Mouse (Mus musculus): ENCODE measurements at regions not wholly inside any gene's neighbourhood (a gene's known extent, or its start where the extent isn't known, plus 50 kb on each side); places are given as distances from the start of the nearest gene placed in this dataset.
A peak's percentile ranks its signal among the peaks of the same experiment; 100 is the strongest.

- H3K4me2 ChIP-seq (replicated peaks; ENCODE audit: low read depth, low read length): no peak overlapping the region
- 68% methylated on average over 5 of the region's 5 CpGs for WGBS
Measured at GRCm38 (mm10) chr3:14965438-14966044, 79.5 kb downstream of the Car2 start.

GRCm38 (mm10) chr3:14967235-14967634, 81.2 kb downstream of the Car2 start:
- no peak overlapping the region for H3K4me3 ChIP-seq (ENCODE audit: low read depth, low read length)
- peaks cover 7% of the 10 kb centered on the region; the same call in 1 of the 2 replicates for H3K4me1 ChIP-seq (ENCODE audit: insufficient read depth, low read depth, low read length)
- H3K9ac ChIP-seq (replicated peaks; ENCODE audit: low read depth): no peak overlapping the region
- H3K36me3 ChIP-seq (ENCODE audit: insufficient read depth, low read length): no peaks in the 10 kb centered on the region
- H3K4me2 ChIP-seq (replicated peaks; ENCODE audit: low read depth, low read length): no peak overlapping the region
- H3K9me3 ChIP-seq (ENCODE audit: low read length): no peaks in the 10 kb centered on the region
- 50% methylated on average over 5 of the region's 5 CpGs for WGBS
- H3K27ac ChIP-seq (ENCODE audit: low read length): no peak overlapping the region
- TF ChIP-seq EP300 (IDR thresholded peaks at IDR 0.05) (no peak), CTCF (IDR thresholded peaks at IDR 0.05) (no peak)
- H3K27me3 ChIP-seq (replicated peaks; ENCODE audit: insufficient read depth, low read length): no peaks in the 10 kb centered on the region
- ATAC-seq: no peak
- no peak for DNase-seq (ENCODE audit: low spot score)

More at GRCm38 (mm10) chr3:14965438-14966044, 79.5 kb downstream of the Car2 start:
- TF ChIP-seq EP300 (IDR thresholded peaks at IDR 0.05) (no peak), CTCF (IDR thresholded peaks at IDR 0.05) (no peak)
- Histone ChIP-seq H3K4me3 (ENCODE audit: low read depth, low read length) (no peak overlapping the region), H3K27ac (ENCODE audit: low read length) (no peak overlapping the region), H3K4me1 (ENCODE audit: insufficient read depth, low read depth, low read length) (peaks cover 7% of the 10 kb centered on the region; the same call in 1 of the 2 replicates), H3K27me3 (replicated peaks; ENCODE audit: insufficient read depth, low read length) (no peaks in the 10 kb centered on the region), H3K36me3 (ENCODE audit: insufficient read depth, low read length) (no peaks in the 10 kb centered on the region), H3K9ac (replicated peaks; ENCODE audit: low read depth) (no peak overlapping the region), H3K9me3 (ENCODE audit: low read length) (no peaks in the 10 kb centered on the region)
- DNase-seq (ENCODE audit: low spot score) (no peak), ATAC-seq (no peak)

DNA sequence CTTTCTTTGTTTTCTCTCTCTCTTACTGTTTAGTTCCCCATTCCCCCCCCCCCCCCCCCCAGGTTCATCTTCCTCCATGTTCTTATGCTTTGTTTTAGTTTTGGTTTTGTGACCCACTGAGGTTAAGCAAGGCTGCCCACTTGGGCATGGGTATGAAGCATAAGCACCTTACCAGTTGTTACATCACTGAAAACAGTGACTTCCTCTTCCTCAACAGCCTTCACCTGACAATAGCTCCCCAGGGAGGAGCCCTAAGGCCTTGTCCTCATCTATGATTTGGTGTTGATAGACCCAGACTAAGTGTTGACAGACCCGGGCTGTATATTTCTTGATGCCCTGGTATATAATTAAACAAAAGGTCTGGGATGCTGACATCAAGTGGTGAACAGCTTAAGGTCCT, 82.3 kb downstream of the Car2 start:
- ATAC-seq (no peak), DNase-seq (ENCODE audit: low spot score) (no peak)
- Histone ChIP-seq H3K4me1 (ENCODE audit: insufficient read depth, low read depth, low read length) (peaks cover 7% of the 10 kb centered on the region; the same call in 1 of the 2 replicates), H3K4me2 (replicated peaks; ENCODE audit: low read depth, low read length) (no peak overlapping the region), H3K9ac (replicated peaks; ENCODE audit: low read depth) (no peak overlapping the region), H3K36me3 (ENCODE audit: insufficient read depth, low read length) (no peaks in the 10 kb centered on the region), H3K4me3 (ENCODE audit: low read depth, low read length) (no peak overlapping the region), H3K27ac (ENCODE audit: low read length) (no peak overlapping the region), H3K27me3 (replicated peaks; ENCODE audit: insufficient read depth, low read length) (no peaks in the 10 kb centered on the region), H3K9me3 (ENCODE audit: low read length) (no peaks in the 10 kb centered on the region)
- no peak for TF ChIP-seq CTCF (IDR thresholded peaks at IDR 0.05)
- WGBS: 81% methylated on average over 1 of the region's 1 CpGs

- TF ChIP-seq CTCF (IDR thresholded peaks at IDR 0.05) (no peak), EP300 (IDR thresholded peaks at IDR 0.05) (no peak)
- WGBS: 49% methylated on average over 6 of the region's 6 CpGs
- Histone ChIP-seq H3K27me3 (replicated peaks; ENCODE audit: insufficient read depth, low read length) (no peaks in the 10 kb centered on the region), H3K4me1 (ENCODE audit: insufficient read depth, low read depth, low read length) (peaks cover 7% of the 10 kb centered on the region; the same call in 1 of the 2 replicates), H3K27ac (ENCODE audit: low read length) (no peak overlapping the region), H3K9ac (replicated peaks; ENCODE audit: low read depth) (no peak overlapping the region), H3K9me3 (ENCODE audit: low read length) (no peaks in the 10 kb centered on the region), H3K4me3 (ENCODE audit: low read depth, low read length) (no peak overlapping the region), H3K36me3 (ENCODE audit: insufficient read depth, low read length) (no peaks in the 10 kb centered on the region), H3K4me2 (replicated peaks; ENCODE audit: low read depth, low read length) (0 out of 2 replicates have a peak overlapping the region, but pooled peaks have one; percentile 17)
- peak; percentile 44 for DNase-seq (ENCODE audit: low spot score)
- no peak for ATAC-seq
Measured at GRCm38 (mm10) chr3:14969698-14970097, 83.6 kb downstream of the Car2 start.

DNA sequence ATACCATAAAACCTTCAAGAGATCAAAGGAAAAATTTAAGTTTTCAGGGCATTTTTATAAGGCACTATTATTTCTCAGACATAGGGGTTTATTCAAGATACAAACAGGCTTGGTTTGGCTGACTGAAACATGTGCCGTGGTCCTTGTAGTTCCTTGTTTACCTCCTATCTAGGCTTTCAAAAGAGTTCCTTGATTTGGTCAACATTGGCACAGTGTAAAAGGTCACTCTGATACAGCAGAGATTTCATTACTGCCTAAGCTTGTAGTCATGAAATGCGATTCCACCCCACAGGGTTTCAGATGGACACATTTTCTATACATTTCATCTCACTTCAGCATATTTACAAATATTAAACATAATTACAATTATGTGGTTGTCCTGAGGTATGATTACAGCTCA, 85.6 kb downstream of the Car2 start:
- Histone ChIP-seq H3K4me3 (ENCODE audit: low read depth, low read length) (no peak overlapping the region), H3K27ac (ENCODE audit: low read length) (no peak overlapping the region), H3K4me2 (replicated peaks; ENCODE audit: low read depth, low read length) (no peak overlapping the region), H3K9me3 (ENCODE audit: low read length) (no peaks in the 10 kb centered on the region), H3K36me3 (ENCODE audit: insufficient read depth, low read length) (no peaks in the 10 kb centered on the region), H3K9ac (replicated peaks; ENCODE audit: low read depth) (no peak overlapping the region), H3K27me3 (replicated peaks; ENCODE audit: insufficient read depth, low read length) (no peaks in the 10 kb centered on the region), H3K4me1 (ENCODE audit: insufficient read depth, low read depth, low read length) (peaks cover 7% of the 10 kb centered on the region; the same call in 1 of the 2 replicates)
- DNase-seq (ENCODE audit: low spot score): no peak
- no peak for TF ChIP-seq CTCF (IDR thresholded peaks at IDR 0.05)
- TF ChIP-seq EP300 (IDR thresholded peaks at IDR 0.05): no peak
- no peak for ATAC-seq
- 56% methylated on average over 2 of the region's 2 CpGs for WGBS

- H3K4me2 ChIP-seq (replicated peaks; ENCODE audit: low read depth, low read length): no peak overlapping the region
- H3K27ac ChIP-seq (ENCODE audit: low read length): no peak overlapping the region
- ATAC-seq (peak; percentile 34; the same call in 1 of the 2 replicates), DNase-seq (ENCODE audit: low spot score) (no peak)
- no peaks in the 10 kb centered on the region for H3K27me3 ChIP-seq (replicated peaks; ENCODE audit: insufficient read depth, low read length)
- H3K4me1 ChIP-seq (ENCODE audit: insufficient read depth, low read depth, low read length): 0 out of 2 replicates have a peak, but pooled peaks cover 3% of the 10 kb centered on the region
- H3K9me3 ChIP-seq (ENCODE audit: low read length): no peaks in the 10 kb centered on the region
- H3K9ac ChIP-seq (replicated peaks; ENCODE audit: low read depth): no peak overlapping the region
- H3K36me3 ChIP-seq (ENCODE audit: insufficient read depth, low read length): no peaks in the 10 kb centered on the region
- 63% methylated on average over 2 of the region's 2 CpGs for WGBS
- no peak overlapping the region for H3K4me3 ChIP-seq (ENCODE audit: low read depth, low read length)
- no peak for TF ChIP-seq CTCF (IDR thresholded peaks at IDR 0.05)
- no peak for TF ChIP-seq EP300 (IDR thresholded peaks at IDR 0.05)
Measured at GRCm38 (mm10) chr3:14974758-14975157, 88.7 kb downstream of the Car2 start.
